ENCODE assay signal across 10 mouse cellular contexts in the genomic region with DNA sequence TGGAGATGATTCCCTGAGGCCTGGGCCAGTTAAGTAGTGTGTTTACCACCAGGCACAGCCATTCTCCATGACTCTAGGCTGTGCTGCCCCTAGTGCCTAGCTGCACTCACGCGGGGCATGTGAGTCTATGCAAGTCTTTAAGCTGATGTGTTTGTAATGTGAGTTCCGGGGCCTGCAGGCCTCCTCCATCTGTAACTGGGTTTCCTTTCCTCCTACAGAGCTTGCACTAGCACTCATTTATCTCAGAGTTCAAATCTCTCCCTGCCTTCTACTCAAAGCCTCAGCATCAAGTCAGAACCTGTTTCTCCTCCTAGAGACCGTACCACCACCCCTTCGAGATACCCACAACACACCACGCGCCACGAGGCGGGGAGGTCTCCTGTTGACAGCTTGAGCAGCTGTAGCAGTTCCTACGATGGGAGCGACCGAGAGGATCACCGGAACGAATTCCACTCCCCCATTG.
DNase-seq lines count a peak whose midpoint lies in the region; ATAC-seq and TF ChIP-seq lines count a peak whose summit lies in the region.
"Had no signal": no experiment of that assay in that cellular context is flagged by ENCODE, and none has a peak within 500 bp of the region (broad histone marks: within the 10 kb centered on the region; RNA-seq: fewer than 3 reads in every experiment).

No protein-coding gene starts in this region.

- no peaks in the 10 kb centered on the region for H3K4me1 ChIP-seq in embryonic facial prominence, embryonic 13.5 days
- no peaks in the 10 kb centered on the region for H3K4me1 ChIP-seq in embryonic facial prominence, embryonic 10.5 days
- H3K4me1 ChIP-seq in testis, adult 2 months (ENCODE audit: control insufficient read depth, insufficient read depth, low read length), result peaks cover 5% of the 10 kb centered on the region
- H3K4me1 ChIP-seq in forebrain, postnatal 0 days (ENCODE audit: insufficient read depth), result peaks cover 4% of the 10 kb centered on the region; the same call in 1 of the 2 replicates

- no peak overlapping the region for H3K4me2 ChIP-seq in embryonic facial prominence, embryonic 13.5 days
- peak overlapping the region; percentile 32 for H3K4me2 ChIP-seq in forebrain, postnatal 0 days (ENCODE audit: low read depth)
- H3K4me2 ChIP-seq: lung, embryonic 14.5 days had no signal

- no peaks in the 10 kb centered on the region for H3K9me3 ChIP-seq in embryonic facial prominence, embryonic 13.5 days
- no peaks in the 10 kb centered on the region for H3K9me3 ChIP-seq in embryonic facial prominence, embryonic 10.5 days
- no peaks in the 10 kb centered on the region for H3K9me3 ChIP-seq in forebrain, postnatal 0 days (ENCODE audit: low read length)

- ATAC-seq in embryonic facial prominence, embryonic 13.5 days (ENCODE audit: insufficient number of reproducible peaks, insufficient read depth, low FRiP score, low TSS enrichment, low read depth), result 0 out of 2 replicates have a peak, but pooled peaks have one; percentile 20
- peak; percentile 80 for ATAC-seq in forebrain, postnatal 0 days
- ATAC-seq: Patski had no signal

- DNase-seq in embryonic facial prominence, embryonic 10.5 days (ENCODE audit: low spot score), result no peak
- DNase-seq in testis, postnatal 10 days (ENCODE audit: low spot score), result no peak
- DNase-seq in forebrain, postnatal 0 days, result peak; percentile 78
- DNase-seq in testis, postnatal 14 days (ENCODE audit: low spot score), result peak; percentile 11
- DNase-seq in heart, postnatal 14 days, result no peak
- DNase-seq in adrenal gland, postnatal 36 days, result no peak
- DNase-seq: lung, embryonic 14.5 days had no signal

- H3K9ac ChIP-seq in embryonic facial prominence, embryonic 13.5 days, result no peak overlapping the region
- H3K9ac ChIP-seq in forebrain, postnatal 0 days, result peak overlapping the region; percentile 35
- H3K9ac ChIP-seq: lung, embryonic 14.5 days had no signal

- WGBS in embryonic facial prominence, embryonic 13.5 days, result 65% methylated on average over 14 of the region's 14 CpGs
- WGBS in embryonic facial prominence, embryonic 10.5 days, result 61% methylated on average over 14 of the region's 14 CpGs
- WGBS in forebrain, postnatal 0 days, result 39% methylated on average over 14 of the region's 14 CpGs

- peaks cover 13% of the 10 kb centered on the region; the same call in 1 of the 2 replicates for H3K36me3 ChIP-seq in embryonic facial prominence, embryonic 13.5 days
- H3K36me3 ChIP-seq in embryonic facial prominence, embryonic 10.5 days (replicated peaks), result no peaks in the 10 kb centered on the region
- H3K36me3 ChIP-seq in testis, adult 2 months (ENCODE audit: control insufficient read depth, insufficient read depth, low read length), result no peaks in the 10 kb centered on the region
- peaks cover 3% of the 10 kb centered on the region; the same call in 1 of the 2 replicates for H3K36me3 ChIP-seq in forebrain, postnatal 0 days (ENCODE audit: insufficient read depth)

- TF ChIP-seq CTCF in testis, adult 2 months (IDR thresholded peaks at IDR 0.05; ENCODE audit: control insufficient read depth, insufficient read depth, insufficient replicate concordance, low read depth, low read length), result no peak
- peak; percentile 63 for TF ChIP-seq CTCF in forebrain, postnatal 0 days (IDR thresholded peaks at IDR 0.05; ENCODE audit: low read depth)

- no peak overlapping the region for H3K4me3 ChIP-seq in embryonic facial prominence, embryonic 13.5 days
- no peak overlapping the region for H3K4me3 ChIP-seq in embryonic facial prominence, embryonic 10.5 days
- peak overlapping the region; percentile 27 for H3K4me3 ChIP-seq in testis, adult 2 months (ENCODE audit: control insufficient read depth, low read depth, low read length)
- H3K4me3 ChIP-seq in forebrain, postnatal 0 days (ENCODE audit: low read depth, low read length), result 0 out of 2 replicates have a peak overlapping the region, but pooled peaks have one; percentile 6

- H3K27me3 ChIP-seq in embryonic facial prominence, embryonic 13.5 days, result no peaks in the 10 kb centered on the region
- no peaks in the 10 kb centered on the region for H3K27me3 ChIP-seq in embryonic facial prominence, embryonic 10.5 days (replicated peaks; ENCODE audit: low read depth, poor library complexity, severe bottlenecking)
- no peaks in the 10 kb centered on the region for H3K27me3 ChIP-seq in testis, adult 2 months (ENCODE audit: control insufficient read depth, insufficient read depth, low read length)
- H3K27me3 ChIP-seq in forebrain, postnatal 0 days (ENCODE audit: insufficient read depth, low read length), result no peaks in the 10 kb centered on the region

- H3K27ac ChIP-seq in embryonic facial prominence, embryonic 13.5 days, result no peak overlapping the region
- no peak overlapping the region for H3K27ac ChIP-seq in embryonic facial prominence, embryonic 10.5 days (replicated peaks)
- no peak overlapping the region for H3K27ac ChIP-seq in testis, adult 2 months (ENCODE audit: control insufficient read depth, insufficient read depth, low read depth, low read length)
- peak overlapping the region; percentile 75 for H3K27ac ChIP-seq in forebrain, postnatal 0 days (ENCODE audit: low read depth, low read length)

- no peak for TF ChIP-seq POLR2A in testis, adult 2 months (IDR thresholded peaks at IDR 0.05; ENCODE audit: control insufficient read depth, low read depth, low read length)

- intact Hi-C loops in heart, postnatal 14 days (cut with DNase I), result no loop called here

Comparison
In these comparisons a context has a peak if more than half of its experiments do, and no peak if none do; other contexts are left out.
1. DNase-seq: peak in forebrain, postnatal 0 days (single experiment) and testis, postnatal 14 days (single experiment); none in embryonic facial prominence, embryonic 10.5 days (single experiment), testis, postnatal 10 days (single experiment), heart, postnatal 14 days (0 of 2) and adrenal gland, postnatal 36 days (0 of 2).
2. H3K4me3 ChIP-seq: peak in testis, adult 2 months (single experiment) and forebrain, postnatal 0 days (single experiment); none in embryonic facial prominence, embryonic 13.5 days (single experiment) and embryonic facial prominence, embryonic 10.5 days (single experiment).